Mouse (Mus musculus): Measurements from ENCODE around the gene Ppm1a. TPM values are rescaled to one million over a fixed set of nuclear protein-coding genes. Genes with fewer than 3 reads are reported as not detected.
"Not testable (repeated sequence)": the region's sequence is repeated elsewhere in the genome, so short reads cannot be mapped to it uniquely, and the experiment has no call there.

Gene Ppm1a
- polyA plus RNA-seq, 1 experiment from 2014 or later: 68.8 TPM

DNA sequence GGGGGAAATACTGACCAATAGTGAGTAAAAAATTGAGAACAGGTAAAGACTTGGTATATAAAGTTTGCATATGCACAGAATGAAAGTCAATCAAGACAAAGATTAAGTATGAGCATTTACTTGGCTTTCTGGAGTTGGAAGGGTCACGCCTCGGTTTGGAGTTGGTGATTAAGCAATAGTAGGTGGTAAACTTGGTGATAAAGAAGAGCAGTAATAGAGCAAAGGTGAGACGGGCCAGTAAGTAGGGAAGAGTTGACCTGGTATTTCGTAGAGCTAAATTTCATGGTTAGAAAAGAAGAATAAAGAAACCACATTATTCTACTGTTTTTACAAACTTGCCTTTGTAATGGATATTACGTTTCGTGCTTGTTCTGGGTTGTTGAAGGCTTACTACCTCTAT is 10.6 kb downstream of the Ppm1a start:
- H3K27me3 ChIP-seq (ENCODE audit: control insufficient read depth, insufficient read depth, low read length): no peaks in the 10 kb centered on the region

DNA sequence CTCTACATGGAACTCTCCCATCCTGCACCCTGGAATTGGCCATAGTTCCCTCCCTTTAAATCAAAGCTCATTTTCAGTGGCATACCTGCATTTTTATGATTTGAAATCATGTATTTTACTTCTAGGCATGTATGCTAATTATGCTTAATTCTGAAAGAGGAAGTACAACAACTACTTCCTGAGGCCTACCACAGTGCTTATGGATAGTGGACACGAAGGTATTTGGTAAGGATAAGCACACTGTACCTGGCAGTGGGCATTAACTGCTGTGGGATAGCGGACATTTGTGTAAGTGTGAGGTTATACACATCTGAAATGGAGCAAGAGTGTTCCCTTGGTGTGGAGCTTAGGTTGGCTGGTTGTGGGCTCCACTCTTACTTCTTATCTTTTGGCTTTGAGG is 11.0 kb downstream of the Ppm1a start:
- Histone ChIP-seq H3K4me3 (ENCODE audit: low read depth, low read length) (no peak overlapping the region), H3K27me3 (ENCODE audit: control insufficient read depth, insufficient read depth, low read length) (no peaks in the 10 kb centered on the region), H3K9me3 (ENCODE audit: control insufficient read depth, low read length) (no peaks in the 10 kb centered on the region), H3K4me1 (replicated peaks; ENCODE audit: control insufficient read depth, insufficient read depth, low read length) (no peaks in the 10 kb centered on the region), H3K36me3 (ENCODE audit: control insufficient read depth, insufficient read depth, low read length) (no peaks in the 10 kb centered on the region), H3K9ac (ENCODE audit: low read depth, low read length) (no peak overlapping the region), H3K27ac (ENCODE audit: low read depth, low read length) (no peak overlapping the region), H3K4me2 (replicated peaks; ENCODE audit: low read depth, low read length) (no peak overlapping the region)
- no peak for DNase-seq (ENCODE audit: low spot score)
- no peak for ATAC-seq (ENCODE audit: low FRiP score)
- 82% methylated on average over 2 of the region's 2 CpGs for WGBS

More for the DNA sequence above, 10.6 kb downstream of the Ppm1a start:
- ATAC-seq (ENCODE audit: low FRiP score): no peak
- 89% methylated on average over 6 of the region's 6 CpGs for WGBS
- H3K4me2 ChIP-seq (replicated peaks; ENCODE audit: low read depth, low read length): no peak overlapping the region
- DNase-seq (ENCODE audit: low spot score): no peak
- H3K4me1 ChIP-seq (replicated peaks; ENCODE audit: control insufficient read depth, insufficient read depth, low read length): no peaks in the 10 kb centered on the region
- H3K9me3 ChIP-seq (ENCODE audit: control insufficient read depth, low read length): no peaks in the 10 kb centered on the region
- no peak overlapping the region for H3K9ac ChIP-seq (ENCODE audit: low read depth, low read length)
- H3K36me3 ChIP-seq (ENCODE audit: control insufficient read depth, insufficient read depth, low read length): no peaks in the 10 kb centered on the region
- no peak overlapping the region for H3K27ac ChIP-seq (ENCODE audit: low read depth, low read length)
- H3K4me3 ChIP-seq (ENCODE audit: low read depth, low read length): no peak overlapping the region

DNA sequence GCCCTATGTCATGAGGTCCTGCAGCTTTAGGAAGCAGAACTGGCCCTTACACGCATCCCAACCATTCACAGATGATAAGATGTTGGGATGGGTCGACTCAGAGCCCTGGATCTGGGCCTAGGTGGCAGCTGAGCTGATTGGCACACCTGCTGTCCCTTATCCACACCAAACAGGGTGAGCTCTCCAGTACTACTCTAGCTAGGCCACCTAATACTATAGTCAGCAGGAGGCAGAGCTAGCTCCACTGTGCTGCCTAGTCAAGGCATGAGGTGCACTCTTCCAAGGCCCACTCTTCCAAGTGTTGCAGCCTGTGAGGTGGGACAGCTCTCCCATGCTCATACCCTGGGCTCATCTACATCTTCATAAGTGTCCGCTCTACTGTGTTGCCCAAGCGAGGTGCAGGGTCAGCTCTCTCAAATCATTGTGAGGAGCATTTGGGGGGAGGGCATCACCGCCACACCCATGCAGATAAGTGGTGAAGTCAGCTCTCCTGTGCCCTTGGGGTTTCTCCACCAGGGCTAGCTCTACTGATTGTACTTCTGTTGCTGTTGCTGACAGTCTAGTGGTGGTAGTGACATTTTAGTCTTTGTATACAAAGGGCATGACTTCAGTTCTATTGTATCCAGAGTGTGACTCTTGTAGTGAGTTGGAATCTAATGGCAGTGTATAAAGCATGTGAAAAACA is 12.4 kb downstream of the Ppm1a start:
- H3K36me3 ChIP-seq (ENCODE audit: control insufficient read depth, insufficient read depth, low read length): no peaks in the 10 kb centered on the region
- H3K4me3 ChIP-seq (ENCODE audit: low read depth, low read length): no peak overlapping the region
- ATAC-seq (ENCODE audit: low FRiP score): no peak
- no peak overlapping the region for H3K9ac ChIP-seq (ENCODE audit: low read depth, low read length)
- no peak overlapping the region for H3K4me2 ChIP-seq (replicated peaks; ENCODE audit: low read depth, low read length)
- DNase-seq (ENCODE audit: low spot score): no peak
- H3K27me3 ChIP-seq (ENCODE audit: control insufficient read depth, insufficient read depth, low read length): no peaks in the 10 kb centered on the region
- 91% methylated on average over 5 of the region's 5 CpGs for WGBS
- no peaks in the 10 kb centered on the region for H3K4me1 ChIP-seq (replicated peaks; ENCODE audit: control insufficient read depth, insufficient read depth, low read length)
- no peaks in the 10 kb centered on the region for H3K9me3 ChIP-seq (ENCODE audit: control insufficient read depth, low read length)
- no peak overlapping the region for H3K27ac ChIP-seq (ENCODE audit: low read depth, low read length)

DNA sequence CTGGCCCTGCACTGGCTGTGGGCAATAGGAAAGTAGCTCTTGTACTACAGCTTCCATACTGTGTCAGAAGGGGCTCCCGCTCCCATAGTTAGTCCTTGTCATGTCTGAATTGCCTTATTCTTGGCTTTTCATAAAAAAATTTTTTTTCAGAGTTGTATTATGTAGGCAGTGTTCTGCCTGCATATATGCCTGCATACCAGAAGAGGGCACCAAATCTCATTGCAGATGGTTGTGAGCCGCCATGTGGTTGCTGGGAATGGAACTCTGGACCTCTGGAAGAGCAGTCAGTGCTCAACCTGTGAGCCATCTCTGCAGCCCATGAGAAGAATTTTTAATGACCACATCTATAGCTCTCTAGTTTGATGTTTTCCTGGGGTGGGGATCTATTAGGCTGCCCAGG is 13.9 kb downstream of the Ppm1a start:
- Histone ChIP-seq H3K4me2 (replicated peaks; ENCODE audit: low read depth, low read length) (no peak overlapping the region), H3K9me3 (ENCODE audit: control insufficient read depth, low read length) (no peaks in the 10 kb centered on the region), H3K36me3 (ENCODE audit: control insufficient read depth, insufficient read depth, low read length) (no peaks in the 10 kb centered on the region), H3K27ac (ENCODE audit: low read depth, low read length) (no peak overlapping the region), H3K4me1 (replicated peaks; ENCODE audit: control insufficient read depth, insufficient read depth, low read length) (no peaks in the 10 kb centered on the region), H3K4me3 (ENCODE audit: low read depth, low read length) (no peak overlapping the region), H3K9ac (ENCODE audit: low read depth, low read length) (no peak overlapping the region), H3K27me3 (ENCODE audit: control insufficient read depth, insufficient read depth, low read length) (no peaks in the 10 kb centered on the region)
- WGBS: 96% methylated on average over 2 of the region's 2 CpGs
- no peak for ATAC-seq (ENCODE audit: low FRiP score)
- no peak for DNase-seq (ENCODE audit: low spot score)

- Histone ChIP-seq H3K36me3 (ENCODE audit: control insufficient read depth, insufficient read depth, low read length) (no peaks in the 10 kb centered on the region), H3K4me1 (replicated peaks; ENCODE audit: control insufficient read depth, insufficient read depth, low read length) (no peaks in the 10 kb centered on the region), H3K9me3 (ENCODE audit: control insufficient read depth, low read length) (no peaks in the 10 kb centered on the region), H3K27ac (ENCODE audit: low read depth, low read length) (no peak overlapping the region), H3K4me3 (ENCODE audit: low read depth, low read length) (no peak overlapping the region), H3K9ac (ENCODE audit: low read depth, low read length) (no peak overlapping the region), H3K4me2 (replicated peaks; ENCODE audit: low read depth, low read length) (no peak overlapping the region), H3K27me3 (ENCODE audit: control insufficient read depth, insufficient read depth, low read length) (no peaks in the 10 kb centered on the region)
- ATAC-seq (ENCODE audit: low FRiP score) (no peak), DNase-seq (ENCODE audit: low spot score) (no peak)
- WGBS: 93% methylated on average over 3 of the region's 3 CpGs
These were observed 14.5 kb downstream of the Ppm1a start for GRCm38 (mm10) chr12:72771711-72772110.

GRCm38 (mm10) chr12:72773921-72774320 is 16.7 kb downstream of the Ppm1a start:
- ATAC-seq (ENCODE audit: low FRiP score): no peak

DNA sequence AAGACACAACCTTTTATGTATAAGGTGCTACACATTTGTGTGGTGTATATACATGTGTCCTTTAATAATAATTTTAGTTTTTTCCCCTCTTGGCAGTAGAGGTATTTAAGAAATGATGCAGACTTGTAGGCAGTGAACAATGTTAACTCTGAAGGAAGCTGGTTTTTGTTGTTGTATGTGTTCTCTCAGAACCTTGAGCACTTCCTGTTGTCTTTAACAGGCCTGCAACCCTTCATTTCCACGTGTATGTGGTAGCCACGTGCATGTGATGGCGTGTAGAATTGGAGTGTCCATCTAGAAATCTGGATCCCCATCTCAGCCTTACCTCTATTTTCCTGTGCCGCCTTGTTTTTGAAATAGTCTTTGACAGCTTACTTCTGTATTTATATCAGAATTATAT is 20.0 kb downstream of the Ppm1a start:
- H3K36me3 ChIP-seq (ENCODE audit: control insufficient read depth, insufficient read depth, low read length): no peaks in the 10 kb centered on the region
- H3K4me3 ChIP-seq (ENCODE audit: low read depth, low read length): no peak overlapping the region
- WGBS: 87% methylated on average over 4 of the region's 4 CpGs
- no peak for ATAC-seq (ENCODE audit: low FRiP score)
- no peak overlapping the region for H3K4me2 ChIP-seq (replicated peaks; ENCODE audit: low read depth, low read length)
- H3K27me3 ChIP-seq (ENCODE audit: control insufficient read depth, insufficient read depth, low read length): no peaks in the 10 kb centered on the region
- no peak overlapping the region for H3K27ac ChIP-seq (ENCODE audit: low read depth, low read length)
- H3K4me1 ChIP-seq (replicated peaks; ENCODE audit: control insufficient read depth, insufficient read depth, low read length): no peaks in the 10 kb centered on the region
- H3K9me3 ChIP-seq (ENCODE audit: control insufficient read depth, low read length): no peaks in the 10 kb centered on the region
- no peak overlapping the region for H3K9ac ChIP-seq (ENCODE audit: low read depth, low read length)
- DNase-seq (ENCODE audit: low spot score): no peak

More at GRCm38 (mm10) chr12:72773921-72774320, 16.7 kb downstream of the Ppm1a start:
- Histone ChIP-seq H3K4me3 (ENCODE audit: low read depth, low read length) (no peak overlapping the region), H3K36me3 (ENCODE audit: control insufficient read depth, insufficient read depth, low read length) (no peaks in the 10 kb centered on the region), H3K27me3 (ENCODE audit: control insufficient read depth, insufficient read depth, low read length) (no peaks in the 10 kb centered on the region), H3K27ac (ENCODE audit: low read depth, low read length) (no peak overlapping the region), H3K4me1 (replicated peaks; ENCODE audit: control insufficient read depth, insufficient read depth, low read length) (no peaks in the 10 kb centered on the region), H3K9ac (ENCODE audit: low read depth, low read length) (no peak overlapping the region), H3K9me3 (ENCODE audit: control insufficient read depth, low read length) (no peaks in the 10 kb centered on the region), H3K4me2 (replicated peaks; ENCODE audit: low read depth, low read length) (no peak overlapping the region)
- WGBS: 72% methylated on average over 7 of the region's 7 CpGs
- no peak for DNase-seq (ENCODE audit: low spot score)

DNA sequence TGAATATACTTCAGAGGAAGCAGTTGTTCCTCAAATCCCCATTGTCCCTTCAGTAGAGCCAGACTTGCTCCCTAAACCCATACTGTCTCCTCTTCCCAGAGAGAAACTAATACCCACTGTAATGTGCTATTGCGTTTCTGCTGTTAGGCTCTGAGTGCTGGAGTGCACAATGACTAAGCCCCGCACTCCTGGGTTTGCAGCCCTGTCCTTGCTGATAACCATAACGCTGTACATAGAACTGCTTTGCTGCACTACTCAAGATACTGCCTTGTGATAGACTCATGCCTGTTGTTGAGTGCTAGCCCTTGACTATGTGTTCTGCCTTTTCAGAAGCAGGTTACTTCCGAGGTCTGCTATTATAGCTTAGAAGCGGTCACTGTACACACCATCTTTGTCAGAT is 22.9 kb downstream of the Ppm1a start:
- Histone ChIP-seq H3K27ac (ENCODE audit: low read depth, low read length) (no peak overlapping the region), H3K27me3 (ENCODE audit: control insufficient read depth, insufficient read depth, low read length) (no peaks in the 10 kb centered on the region), H3K9ac (ENCODE audit: low read depth, low read length) (no peak overlapping the region), H3K9me3 (ENCODE audit: control insufficient read depth, low read length) (no peaks in the 10 kb centered on the region), H3K4me1 (replicated peaks; ENCODE audit: control insufficient read depth, insufficient read depth, low read length) (no peaks in the 10 kb centered on the region), H3K4me2 (replicated peaks; ENCODE audit: low read depth, low read length) (no peak overlapping the region), H3K4me3 (ENCODE audit: low read depth, low read length) (no peak overlapping the region), H3K36me3 (ENCODE audit: control insufficient read depth, insufficient read depth, low read length) (no peaks in the 10 kb centered on the region)
- DNase-seq (ENCODE audit: low spot score) (no peak), ATAC-seq (ENCODE audit: low FRiP score) (no peak)
- 91% methylated on average over 5 of the region's 5 CpGs for WGBS

- 95% methylated on average over 4 of the region's 4 CpGs for WGBS
- ATAC-seq (ENCODE audit: low FRiP score); H3K4me1 ChIP-seq (replicated peaks; ENCODE audit: control insufficient read depth, insufficient read depth, low read length); H3K27ac ChIP-seq (ENCODE audit: low read depth, low read length); H3K9me3 ChIP-seq (ENCODE audit: control insufficient read depth, low read length); H3K9ac ChIP-seq (ENCODE audit: low read depth, low read length); H3K4me3 ChIP-seq (ENCODE audit: low read depth, low read length); H3K27me3 ChIP-seq (ENCODE audit: control insufficient read depth, insufficient read depth, low read length); H3K36me3 ChIP-seq (ENCODE audit: control insufficient read depth, insufficient read depth, low read length); DNase-seq (ENCODE audit: low spot score); H3K4me2 ChIP-seq (replicated peaks; ENCODE audit: low read depth, low read length): not testable (repeated sequence)
These were observed 25.5 kb downstream of the Ppm1a start for GRCm38 (mm10) chr12:72782786-72783185.
